ENCODE assay signal across 14 mouse cellular contexts in genomic region chr17:34934830-34935229, GRCm38 (mm10). TPM values are rescaled to one million over a fixed set of nuclear protein-coding genes. Genes with fewer than 3 reads are reported as not detected.
DNase-seq lines count a peak whose midpoint lies in the region; ATAC-seq and TF ChIP-seq lines count a peak whose summit lies in the region.
"Had no signal": no experiment of that assay in that cellular context is flagged by ENCODE, and none has a peak within 500 bp of the region (broad histone marks: within the 10 kb centered on the region; RNA-seq: fewer than 3 reads in every experiment).

No protein-coding gene starts in this region.

- peaks cover 7% of the 10 kb centered on the region for H3K4me1 ChIP-seq in stomach, embryonic 16.5 days (ENCODE audit: control insufficient read depth, insufficient read depth, low read length)
- peaks cover 3% of the 10 kb centered on the region; the same call in 1 of the 2 replicates for H3K4me1 ChIP-seq in stomach, postnatal 0 days (replicated peaks; ENCODE audit: control insufficient read depth, insufficient read depth)
- H3K4me1 ChIP-seq in kidney, postnatal 0 days (replicated peaks; ENCODE audit: insufficient read depth, low read length): peaks cover 15% of the 10 kb centered on the region; the same call in 1 of the 2 replicates

- no peak overlapping the region for H3K27ac ChIP-seq in stomach, embryonic 16.5 days (ENCODE audit: low read length)
- H3K27ac ChIP-seq in stomach, postnatal 0 days (replicated peaks): no peak overlapping the region
- H3K27ac ChIP-seq in kidney, postnatal 0 days: no peak overlapping the region
- H3K27ac ChIP-seq in left cerebral cortex, adult 2 months: no peak overlapping the region
- H3K27ac ChIP-seq: liver, embryonic 14.5 days had no signal

- no peak for TF ChIP-seq EP300 in stomach, postnatal 0 days (optimal IDR thresholded peaks at IDR 0.05)

- ATAC-seq in stomach, embryonic 16.5 days (ENCODE audit: insufficient read depth, low FRiP score): no peak
- no peak for ATAC-seq in stomach, postnatal 0 days (ENCODE audit: low FRiP score, low TSS enrichment)
- ATAC-seq in kidney, postnatal 0 days (replicated peaks; ENCODE audit: low FRiP score, low read depth): no peak
- ATAC-seq in neutrophil, adult 5-6 weeks (ENCODE audit: extremely low read depth, insufficient number of reproducible peaks, low FRiP score, poor library complexity, severe bottlenecking): peak; percentile 44

- H3K9ac ChIP-seq in stomach, embryonic 16.5 days (ENCODE audit: low read length): 0 out of 2 replicates have a peak overlapping the region, but pooled peaks have one; percentile 19
- H3K9ac ChIP-seq in stomach, postnatal 0 days (ENCODE audit: low read length): no peak overlapping the region
- H3K9ac ChIP-seq in kidney, postnatal 0 days (ENCODE audit: low read depth, low read length): no peak overlapping the region
- H3K9ac ChIP-seq: liver, embryonic 14.5 days had no signal

- intact Hi-C loops in left cerebral cortex, adult 2 months (cut with DNase I): no loop called here

- 46% methylated on average over 8 of the region's 8 CpGs for WGBS in stomach, embryonic 16.5 days
- 61% methylated on average over 8 of the region's 8 CpGs for WGBS in stomach, postnatal 0 days
- WGBS in kidney, postnatal 0 days: 49% methylated on average over 8 of the region's 8 CpGs

- no peak overlapping the region for H3K4me3 ChIP-seq in stomach, embryonic 16.5 days (replicated peaks; ENCODE audit: low read length)
- H3K4me3 ChIP-seq in stomach, postnatal 0 days (ENCODE audit: low read depth, low read length): no peak overlapping the region
- no peak overlapping the region for H3K4me3 ChIP-seq in kidney, postnatal 0 days (replicated peaks; ENCODE audit: low read depth, low read length)
- H3K4me3 ChIP-seq in left cerebral cortex, adult 2 months: no peak overlapping the region
- H3K4me3 ChIP-seq: myocyte had no signal

- H3K9me3 ChIP-seq in stomach, embryonic 16.5 days (replicated peaks; ENCODE audit: control insufficient read depth, low read length): no peaks in the 10 kb centered on the region
- H3K9me3 ChIP-seq in stomach, postnatal 0 days (ENCODE audit: control insufficient read depth, low read length): no peaks in the 10 kb centered on the region
- no peaks in the 10 kb centered on the region for H3K9me3 ChIP-seq in kidney, postnatal 0 days (replicated peaks; ENCODE audit: low read length)

- DNase-seq in adrenal gland, adult 2 months: peak; percentile 38
- no peak for DNase-seq in adrenal gland, adult 18-20 months (ENCODE audit: low spot score in 2 of 2)
- no peak for DNase-seq in stomach, postnatal 0 days (ENCODE audit: low spot score)
- DNase-seq in kidney, postnatal 0 days (ENCODE audit: low spot score): no peak
- no peak for DNase-seq in left cerebral cortex, adult 9 months (ENCODE audit: low spot score in 2 of 2)
- DNase-seq in left cerebral cortex, adult 2 months (ENCODE audit: extremely low spot score in 1 of 2, low spot score in 2 of 2): no peak
- DNase-seq: adrenal gland, postnatal 10 days; cerebellum, postnatal 36 days had no signal

- H3K4me2 ChIP-seq in stomach, embryonic 16.5 days (ENCODE audit: low read depth, low read length): no peak overlapping the region
- H3K4me2 ChIP-seq in stomach, postnatal 0 days (replicated peaks; ENCODE audit: low read depth): no peak overlapping the region
- H3K4me2 ChIP-seq in kidney, postnatal 0 days (ENCODE audit: low read length): peak overlapping the region; percentile 36; the same call in 1 of the 2 replicates

- H3K27me3 ChIP-seq in stomach, embryonic 16.5 days (ENCODE audit: control insufficient read depth, insufficient read depth, low read length): no peaks in the 10 kb centered on the region
- no peaks in the 10 kb centered on the region for H3K27me3 ChIP-seq in stomach, postnatal 0 days (ENCODE audit: control insufficient read depth, insufficient read depth, low read length)
- no peaks in the 10 kb centered on the region for H3K27me3 ChIP-seq in kidney, postnatal 0 days (ENCODE audit: insufficient read depth, low read length)

- no peaks in the 10 kb centered on the region for H3K36me3 ChIP-seq in stomach, embryonic 16.5 days (ENCODE audit: control insufficient read depth, insufficient read depth, low read length)
- H3K36me3 ChIP-seq in stomach, postnatal 0 days (ENCODE audit: control insufficient read depth, insufficient read depth, low read length): no peaks in the 10 kb centered on the region; the same call in 1 of the 2 replicates
- H3K36me3 ChIP-seq in kidney, postnatal 0 days (ENCODE audit: insufficient read depth, low read length): peaks cover 4% of the 10 kb centered on the region; the same call in 1 of the 2 replicates

- no peak for TF ChIP-seq CTCF in stomach, postnatal 0 days (IDR thresholded peaks at IDR 0.05; ENCODE audit: low read depth)
- no peak for TF ChIP-seq CTCF in kidney, postnatal 0 days (IDR thresholded peaks at IDR 0.05; ENCODE audit: low read depth)
- TF ChIP-seq CTCF in left cerebral cortex, adult 2 months (IDR thresholded peaks at IDR 0.05): no peak

RNA-seq across cellular contexts. Expression of gene Neu1, which starts 3.8 kb away (rescaled TPM):
- 10 to 100 TPM; 24.0 to 25.3 TPM for total RNA-seq in adrenal gland, adult 2 months (2021)
- 47.2 and 52.8 TPM in 2 replicates for polyA plus RNA-seq in adrenal gland, adult 2 months (2012; rRNA removed)
- total RNA-seq in adrenal gland, adult 18-20 months (2021): 10 to 100 TPM; 22.5 to 24.3 TPM
- polyA plus RNA-seq in stomach, embryonic 16.5 days (2015; fragmentation: Nextera tagmentation; extraction: Ambion mirVana): 36.7 and 40.6 TPM in 2 replicates
- polyA plus RNA-seq in stomach, postnatal 0 days (2015; fragmentation: Nextera tagmentation; extraction: Ambion mirVana): 18.3 and 18.9 TPM in 2 replicates
- polyA plus RNA-seq in kidney, postnatal 0 days (2015; fragmentation: Nextera tagmentation; extraction: Ambion mirVana): 92.0 and 101 TPM in 2 replicates
- 66.7 and 66.9 TPM in 2 replicates for total RNA-seq in neutrophil, adult 5-6 weeks (2017)
- 10 to 100 TPM; 41.6 to 47.3 TPM for total RNA-seq in left cerebral cortex, adult 2 months (2021)

RNA-seq across cellular contexts. Expression of gene Slc44a4, which starts 20.6 kb away (rescaled TPM):
- total RNA-seq in adrenal gland, adult 2 months (2021): 1 to 10 TPM in 1 of 2 experiments, under 1 TPM in 1; 0.92 to 1.9 TPM
- polyA plus RNA-seq in adrenal gland, adult 2 months (2012; rRNA removed): 0.33 and 0.50 TPM in 2 replicates
- under 1 TPM; 0.30 to 0.51 TPM for total RNA-seq in adrenal gland, adult 18-20 months (2021)
- polyA plus RNA-seq in stomach, embryonic 16.5 days (2015; fragmentation: Nextera tagmentation; extraction: Ambion mirVana): 19.3 and 21.1 TPM in 2 replicates
- 31.2 and 33.1 TPM in 2 replicates for polyA plus RNA-seq in stomach, postnatal 0 days (2015; fragmentation: Nextera tagmentation; extraction: Ambion mirVana)
- polyA plus RNA-seq in kidney, postnatal 0 days (2015; fragmentation: Nextera tagmentation; extraction: Ambion mirVana): 24.2 and 27.3 TPM in 2 replicates
- 0.98 and 1.4 TPM in 2 replicates for total RNA-seq in neutrophil, adult 5-6 weeks (2017)
- total RNA-seq in left cerebral cortex, adult 2 months (2021): under 1 TPM; 0.45 to 0.79 TPM
- polyA plus RNA-seq: heart, embryonic 14.5 days had no signal

RNA-seq across cellular contexts. Expression of gene Hspa1b, which starts 24.2 kb away (rescaled TPM):
- 100 to 1,000 TPM in 1 of 2 experiments, 10 to 100 TPM in 1; 36.3 to 634 TPM for total RNA-seq in adrenal gland, adult 2 months (2021)
- 48.4 and 85.4 TPM in 2 replicates for polyA plus RNA-seq in adrenal gland, adult 2 months (2012; rRNA removed)
- 100 to 1,000 TPM; 635 to 643 TPM for total RNA-seq in adrenal gland, adult 18-20 months (2021)
- polyA plus RNA-seq in stomach, embryonic 16.5 days (2015; fragmentation: Nextera tagmentation; extraction: Ambion mirVana): 0.94 and 1.4 TPM in 2 replicates
- polyA plus RNA-seq in stomach, postnatal 0 days (2015; fragmentation: Nextera tagmentation; extraction: Ambion mirVana): 3.0 TPM in 2 replicates
- 2.2 and 2.6 TPM in 2 replicates for polyA plus RNA-seq in kidney, postnatal 0 days (2015; fragmentation: Nextera tagmentation; extraction: Ambion mirVana)
- 5.9 and 8.0 TPM in 2 replicates for total RNA-seq in neutrophil, adult 5-6 weeks (2017)
- 10 to 100 TPM; 18.8 to 22.1 TPM for total RNA-seq in left cerebral cortex, adult 2 months (2021)

RNA-seq across cellular contexts. Expression of gene Gm20481, which starts 34.9 kb away (rescaled TPM):
- total RNA-seq in adrenal gland, adult 2 months (2021): under 1 TPM in 1 of 2 experiments, not detected in 1; 0.58 TPM
- 1.1 and 1.2 TPM in 2 replicates for polyA plus RNA-seq in adrenal gland, adult 2 months (2012; rRNA removed)
- total RNA-seq in adrenal gland, adult 18-20 months (2021): under 1 TPM in 1 of 2 experiments, not detected in 1; 0.60 TPM
- polyA plus RNA-seq in stomach, embryonic 16.5 days (2015; fragmentation: Nextera tagmentation; extraction: Ambion mirVana): 0.27 TPM in 1 of 2 replicates, not detected in the other
- polyA plus RNA-seq in stomach, postnatal 0 days (2015; fragmentation: Nextera tagmentation; extraction: Ambion mirVana): not detected in 2 replicates
- not detected in 2 replicates for polyA plus RNA-seq in kidney, postnatal 0 days (2015; fragmentation: Nextera tagmentation; extraction: Ambion mirVana)
- total RNA-seq in neutrophil, adult 5-6 weeks (2017): not detected in 2 replicates
- not detected for total RNA-seq in left cerebral cortex, adult 2 months (2021)
- total RNA-seq: adrenal gland, postnatal 10 days; layer of hippocampus, adult 8-10 months had no signal
- polyA plus RNA-seq: liver, embryonic 14.5 days; myocyte had no signal

RNA-seq across cellular contexts. Expression of gene Ehmt2, which starts 36.6 kb away (rescaled TPM):
- total RNA-seq in adrenal gland, adult 2 months (2021): 100 to 1,000 TPM; 115 to 131 TPM
- 387 and 452 TPM in 2 replicates for polyA plus RNA-seq in adrenal gland, adult 2 months (2012; rRNA removed)
- total RNA-seq in adrenal gland, adult 18-20 months (2021): 100 to 1,000 TPM; 101 to 144 TPM
- polyA plus RNA-seq in stomach, embryonic 16.5 days (2015; fragmentation: Nextera tagmentation; extraction: Ambion mirVana): 61.0 and 61.1 TPM in 2 replicates
- polyA plus RNA-seq in stomach, postnatal 0 days (2015; fragmentation: Nextera tagmentation; extraction: Ambion mirVana): 23.8 and 26.2 TPM in 2 replicates
- 44.1 and 49.1 TPM in 2 replicates for polyA plus RNA-seq in kidney, postnatal 0 days (2015; fragmentation: Nextera tagmentation; extraction: Ambion mirVana)
- 87.4 and 99.7 TPM in 2 replicates for total RNA-seq in neutrophil, adult 5-6 weeks (2017)
- total RNA-seq in left cerebral cortex, adult 2 months (2021): 100 to 1,000 TPM; 175 to 184 TPM
